Mouse (Mus musculus) neural tube, embryonic 13.5 days (tissue): ENCODE measurements at regions not wholly inside any gene's neighbourhood (a gene's known extent, or its start where the extent isn't known, plus 50 kb on each side); places are given as distances from the start of the nearest gene placed in this dataset.

Source experiments
- ATAC-seq: fragments of 200-750 bp; cut with Nextera tagmentation; 2 replicates; pipeline ENCODE4 v1.8.0; 2017; ENCODE audit warnings: low read depth, mild to moderate bottlenecking, moderate TSS enrichment, moderate library complexity
- H3K27ac ChIP-seq: fragments of 300-500 bp; sonication (generic); replicated peaks from 2 replicates; pipeline ENCODE4 v1.5.1; 2015; ENCODE audit warnings: moderate library complexity, mild to moderate bottlenecking, inconsistent platforms
- H3K27me3 ChIP-seq: fragments of 300-500 bp; sonication (generic); 2 replicates; pipeline ENCODE4 v1.6.1; 2015; ENCODE audit warnings: mild to moderate bottlenecking, inconsistent platforms
- H3K36me3 ChIP-seq: fragments of 300-500 bp; sonication (generic); 2 replicates; pipeline ENCODE4 v1.6.1; 2015; ENCODE audit warnings: mild to moderate bottlenecking, inconsistent platforms
- H3K4me1 ChIP-seq: fragments of 300-500 bp; sonication (generic); replicated peaks from 2 replicates; pipeline ENCODE4 v1.6.1; 2015; ENCODE audit warnings: inconsistent platforms
- H3K4me2 ChIP-seq: fragments of 300-500 bp; sonication (generic); 2 replicates; pipeline ENCODE4 v1.6.1; 2015; ENCODE audit warnings: inconsistent platforms, mild to moderate bottlenecking, moderate library complexity
- H3K4me3 ChIP-seq: fragments of 300-500 bp; sonication (generic); 2 replicates; pipeline ENCODE4 v1.5.1; 2015; ENCODE audit warnings: mild to moderate bottlenecking, inconsistent platforms
- H3K9ac ChIP-seq: fragments of 300-500 bp; sonication (generic); 2 replicates; pipeline ENCODE4 v1.6.1; 2015; ENCODE audit warnings: moderate library complexity, mild to moderate bottlenecking, inconsistent platforms
- H3K9me3 ChIP-seq: fragments of 300-500 bp; sonication (generic); 2 replicates; pipeline ENCODE4 v1.6.1; 2016; ENCODE audit warnings: inconsistent platforms
- WGBS: fragments of 180-500 bp; shearing (Covaris S2); methylation state at CpG from one replicate; pipeline ENCODE4 v1.1.7; 2015; 5-methylcytosine and 5-hydroxymethylcytosine counted together

- Histone ChIP-seq H3K4me1 (peaks cover 24% of the 10 kb centered on the region), H3K27ac (no peak overlapping the region), H3K36me3 (no peaks in the 10 kb centered on the region), H3K27me3 (no peaks in the 10 kb centered on the region), H3K9ac (no peak overlapping the region), H3K4me2 (no peak overlapping the region), H3K9me3 (no peaks in the 10 kb centered on the region), H3K4me3 (no peak overlapping the region)
- no peak for ATAC-seq
- WGBS, result 51% methylated on average over 7 of the region's 7 CpGs
Measured at GRCm38 (mm10) chr5:138912711-138913105, 84.5 kb downstream of the Pdgfa start.

DNA sequence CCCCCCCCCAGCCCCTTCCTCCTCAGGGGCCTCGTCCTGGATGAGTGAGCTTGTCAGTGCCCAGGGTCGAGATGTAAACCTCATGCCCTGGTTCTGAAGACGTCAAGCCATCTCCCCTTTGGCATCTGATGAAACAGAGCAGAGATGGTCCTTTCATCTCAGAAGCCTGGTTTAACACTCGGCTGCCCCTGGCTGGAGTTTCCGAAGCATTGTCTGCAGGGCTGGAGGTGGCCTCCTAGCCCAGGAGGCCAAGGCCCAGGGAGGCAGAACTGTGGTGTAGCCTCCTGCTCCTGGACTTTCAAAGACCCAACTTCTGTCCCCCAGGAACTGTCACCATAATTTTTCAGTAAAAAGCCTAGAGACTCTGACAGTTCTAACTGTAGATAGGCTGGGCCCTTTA is 82.1 kb downstream of the Pdgfa start:
- Histone ChIP-seq H3K4me3 (no peak overlapping the region), H3K4me1 (peaks cover 24% of the 10 kb centered on the region), H3K9me3 (no peaks in the 10 kb centered on the region), H3K9ac (no peak overlapping the region), H3K4me2 (no peak overlapping the region), H3K36me3 (no peaks in the 10 kb centered on the region), H3K27me3 (no peaks in the 10 kb centered on the region), H3K27ac (no peak overlapping the region)
- no peak for ATAC-seq
- WGBS, result 23% methylated on average over 5 of the region's 5 CpGs

- no peak overlapping the region for H3K4me2 ChIP-seq
- H3K4me3 ChIP-seq, result no peak overlapping the region
- no peaks in the 10 kb centered on the region for H3K27me3 ChIP-seq
- no peak for ATAC-seq
- H3K36me3 ChIP-seq, result no peaks in the 10 kb centered on the region
- no peaks in the 10 kb centered on the region for H3K9me3 ChIP-seq
- H3K4me1 ChIP-seq, result peaks cover 24% of the 10 kb centered on the region
- WGBS, result 88% methylated on average over 4 of the region's 4 CpGs
- H3K9ac ChIP-seq, result no peak overlapping the region
- H3K27ac ChIP-seq, result no peak overlapping the region
Measured at GRCm38 (mm10) chr5:138915496-138915895, 81.7 kb downstream of the Pdgfa start.

DNA sequence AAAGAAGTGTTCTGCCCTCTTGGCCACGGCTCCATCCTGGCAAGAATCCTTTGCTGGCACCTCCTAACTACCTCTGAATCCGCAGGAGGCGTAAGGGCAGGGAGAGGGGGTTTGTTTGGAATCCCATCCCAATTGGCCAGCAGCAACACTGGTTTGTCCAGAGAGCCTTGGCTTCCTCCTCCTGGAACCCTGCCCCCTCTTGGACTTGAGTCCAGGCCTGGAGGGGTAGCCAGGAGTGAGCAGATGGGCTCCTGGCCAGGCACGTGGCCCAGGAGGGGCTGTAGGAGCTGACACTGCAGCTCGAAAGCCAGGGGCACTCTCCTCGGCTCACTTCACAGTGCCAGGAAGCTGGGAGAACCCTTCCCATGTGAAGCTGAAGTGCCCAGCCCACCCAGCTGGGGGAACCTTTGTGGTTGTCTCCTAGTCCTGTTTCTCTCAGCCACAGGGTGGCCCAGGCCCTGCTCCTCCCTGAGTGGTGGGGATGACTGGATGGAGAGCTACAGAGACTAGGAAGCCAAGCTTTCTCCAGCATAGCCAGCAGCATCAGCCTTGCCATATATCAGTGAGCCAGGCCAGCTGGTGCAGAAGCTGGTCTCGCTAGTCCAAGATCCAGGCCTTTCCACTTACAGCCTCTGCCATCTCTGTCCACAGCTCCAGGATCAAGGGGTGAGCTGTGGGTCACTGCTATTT is 76.9 kb downstream of the Pdgfa start:
- Histone ChIP-seq H3K4me1 (no peaks in the 10 kb centered on the region), H3K4me3 (no peak overlapping the region), H3K9me3 (no peaks in the 10 kb centered on the region), H3K36me3 (no peaks in the 10 kb centered on the region), H3K9ac (no peak overlapping the region), H3K4me2 (no peak overlapping the region), H3K27ac (no peak overlapping the region), H3K27me3 (no peaks in the 10 kb centered on the region)
- ATAC-seq, result no peak
- WGBS, result 75% methylated on average over 7 of the region's 7 CpGs

DNA sequence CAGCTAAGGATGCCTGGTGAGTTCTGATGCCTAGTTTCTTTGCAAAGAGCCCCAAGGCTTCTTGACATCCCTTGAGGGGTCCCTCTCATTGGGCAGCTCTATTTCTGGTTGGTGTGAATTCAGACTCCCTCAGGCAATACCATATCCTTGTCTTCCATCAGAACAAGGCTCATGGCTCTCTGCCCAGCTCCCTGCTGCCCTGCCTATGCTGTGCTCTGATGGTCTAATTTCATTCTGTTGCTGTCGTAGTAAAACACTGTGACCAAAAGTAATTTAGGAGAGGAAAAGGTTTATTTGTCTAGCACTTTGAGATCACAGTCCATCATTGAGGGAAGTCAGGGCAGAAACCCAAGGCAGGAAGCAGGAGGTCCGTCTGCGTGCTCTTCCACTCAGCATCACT is 75.1 kb downstream of the Pdgfa start:
- Histone ChIP-seq H3K27me3 (no peaks in the 10 kb centered on the region), H3K4me2 (no peak overlapping the region), H3K4me1 (no peaks in the 10 kb centered on the region), H3K27ac (no peak overlapping the region), H3K9ac (no peak overlapping the region), H3K9me3 (no peaks in the 10 kb centered on the region), H3K36me3 (no peaks in the 10 kb centered on the region), H3K4me3 (no peak overlapping the region)
- no peak for ATAC-seq
- 60% methylated on average over 3 of the region's 3 CpGs for WGBS
